Mouse (Mus musculus) lung, postnatal 10 days (tissue): ENCODE data around the gene Sh3rf1.

Source experiments
- DNase-seq: peaks from one replicate; pipeline ENCODE4 v3.0.0; 2021

Gene Sh3rf1

GRCm38 (mm10) chr8:61295040-61295439 lies 71.4 kb downstream of the Sh3rf1 start:
- no peak for DNase-seq

GRCm38 (mm10) chr8:61295441-61295840 lies 71.8 kb downstream of the Sh3rf1 start:
- DNase-seq: no peak

GRCm38 (mm10) chr8:61298828-61299227 lies 75.2 kb downstream of the Sh3rf1 start:
- no peak for DNase-seq

- no peak for DNase-seq
Measured at GRCm38 (mm10) chr8:61301298-61302028, 77.8 kb downstream of the Sh3rf1 start.

- no peak for DNase-seq
Measured at GRCm38 (mm10) chr8:61302029-61302368, 78.3 kb downstream of the Sh3rf1 start.

- no peak for DNase-seq
Measured at GRCm38 (mm10) chr8:61305451-61306070, 81.9 kb downstream of the Sh3rf1 start.

GRCm38 (mm10) chr8:61306501-61307112 lies 82.9 kb downstream of the Sh3rf1 start:
- DNase-seq: no peak

- DNase-seq: no peak
Measured at GRCm38 (mm10) chr8:61308896-61309295, 85.2 kb downstream of the Sh3rf1 start.

GRCm38 (mm10) chr8:61309530-61310402 lies 86.1 kb downstream of the Sh3rf1 start:
- DNase-seq: no peak

- DNase-seq: no peak
Measured at GRCm38 (mm10) chr8:61310403-61310871, 86.8 kb downstream of the Sh3rf1 start.

GRCm38 (mm10) chr8:61313016-61313415 lies 89.3 kb downstream of the Sh3rf1 start:
- DNase-seq: peak; percentile 62

GRCm38 (mm10) chr8:61316012-61316767 lies 92.5 kb downstream of the Sh3rf1 start:
- DNase-seq: no peak

GRCm38 (mm10) chr8:61316813-61317534 lies 93.3 kb downstream of the Sh3rf1 start:
- peak; percentile 47 for DNase-seq

- DNase-seq: no peak
Measured at GRCm38 (mm10) chr8:61317535-61318136, 94.0 kb downstream of the Sh3rf1 start.

GRCm38 (mm10) chr8:61321216-61321615 lies 97.5 kb downstream of the Sh3rf1 start:
- no peak for DNase-seq

GRCm38 (mm10) chr8:61321780-61322179 lies 98.1 kb downstream of the Sh3rf1 start:
- DNase-seq: no peak

GRCm38 (mm10) chr8:61322462-61322861 lies 98.8 kb downstream of the Sh3rf1 start:
- no peak for DNase-seq

- no peak for DNase-seq
Measured at GRCm38 (mm10) chr8:61324363-61324914, 100.8 kb downstream of the Sh3rf1 start.

- no peak for DNase-seq
Measured at GRCm38 (mm10) chr8:61325014-61325715, 101.5 kb downstream of the Sh3rf1 start.

- DNase-seq: no peak
Measured at GRCm38 (mm10) chr8:61326281-61326680, 102.6 kb downstream of the Sh3rf1 start.
